Mouse (Mus musculus) neutrophil, adult 5-6 weeks (primary cell): ENCODE measurements around the gene Brwd1. TPM values are rescaled to one million over a fixed set of nuclear protein-coding genes. Genes with fewer than 3 reads are reported as not detected.
"Not testable (repeated sequence)": the region's sequence is repeated elsewhere in the genome, so short reads cannot be mapped to it uniquely, and the experiment has no call there.

ENCODE experiments used
- ATAC-seq: fragments of 151-379, 151-347 bp; 2 replicates; pipeline ENCODE4 v1.8.0; 2017; ENCODE audit warnings: mild to moderate bottlenecking, moderate TSS enrichment; ENCODE audit not compliant: insufficient number of reproducible peaks, poor library complexity, low FRiP score, severe bottlenecking; ENCODE audit errors: extremely low read depth
- total RNA-seq: library from RNA; stranded (forward); fragments of 200-1000 nt; gene quantifications from 2 replicates; pipeline ENCODE4 v1.2.3, GENCODE M21; 2017

Gene Brwd1
- total RNA-seq, 1 experiment from 2014 or later = 521 TPM

DNA sequence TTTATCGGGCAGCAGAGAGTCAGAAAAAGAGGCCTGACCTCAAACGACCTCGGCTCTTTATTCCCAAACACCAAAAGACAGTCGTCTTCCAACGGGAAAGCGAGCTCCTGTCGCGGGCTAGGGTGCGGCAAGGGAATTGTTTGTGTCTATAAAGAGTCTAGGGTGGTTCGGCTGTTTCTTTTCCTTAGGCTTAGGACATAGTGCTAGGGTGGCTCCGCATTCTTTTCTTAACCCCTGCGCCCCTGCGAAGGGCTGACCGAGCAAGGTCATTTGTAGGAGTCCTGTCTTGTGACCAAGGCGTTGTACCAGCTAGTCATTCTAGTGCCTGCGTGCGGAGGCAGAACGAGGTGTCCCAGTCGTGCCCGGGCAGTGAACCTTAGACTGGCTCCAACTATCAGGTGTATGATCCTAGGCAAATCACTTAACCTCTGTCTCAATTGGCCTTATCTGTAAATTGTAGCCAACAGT lies 887 bp upstream of the Brwd1 start:
- no peak for ATAC-seq

DNA sequence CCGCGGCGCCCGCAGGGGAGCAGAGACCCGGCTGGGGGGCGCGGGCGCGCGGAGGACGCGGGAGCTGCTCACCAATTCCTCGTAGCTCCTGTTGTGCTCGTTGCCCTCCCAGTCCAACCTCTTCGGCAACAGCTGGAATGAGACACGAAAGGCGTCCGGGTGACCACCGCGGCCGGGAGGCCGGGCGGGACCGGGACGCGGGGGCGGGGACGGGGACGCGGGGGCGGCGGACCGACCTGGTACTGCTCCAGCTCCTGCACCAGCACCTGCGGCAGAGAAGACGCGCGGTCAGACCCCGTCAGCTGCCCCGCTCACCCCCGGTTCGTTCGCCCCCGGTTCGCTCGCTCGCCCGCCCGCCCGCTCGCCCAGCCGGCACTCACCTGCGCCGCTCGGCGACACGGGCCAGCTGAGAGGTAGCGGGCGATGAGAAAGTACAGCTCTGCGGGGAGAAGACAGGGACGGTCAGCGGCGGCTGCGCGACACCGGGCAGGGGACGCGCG lies 534 bp downstream of the Brwd1 start:
- ATAC-seq = no peak

DNA sequence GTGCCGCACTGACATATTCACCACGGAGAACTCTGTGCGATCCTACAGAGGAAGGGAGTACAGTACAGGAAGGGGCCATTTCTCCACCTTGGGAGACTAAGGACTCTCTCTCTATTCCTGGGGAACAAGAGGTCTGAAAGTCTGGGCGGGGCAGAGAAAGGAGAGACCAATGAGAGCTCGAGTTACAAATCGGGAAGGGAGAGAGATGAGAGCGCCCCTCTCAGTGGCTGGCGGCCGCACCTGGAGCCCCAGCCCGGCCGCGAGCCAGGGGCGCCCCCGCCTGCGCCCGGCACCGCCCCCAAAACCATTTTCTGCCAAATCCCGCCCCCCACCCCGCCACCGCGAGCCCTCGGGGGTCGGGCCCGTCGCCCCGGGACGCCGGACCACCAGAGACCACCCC lies 995 bp downstream of the Brwd1 start:
- peak; percentile 59 for ATAC-seq

DNA sequence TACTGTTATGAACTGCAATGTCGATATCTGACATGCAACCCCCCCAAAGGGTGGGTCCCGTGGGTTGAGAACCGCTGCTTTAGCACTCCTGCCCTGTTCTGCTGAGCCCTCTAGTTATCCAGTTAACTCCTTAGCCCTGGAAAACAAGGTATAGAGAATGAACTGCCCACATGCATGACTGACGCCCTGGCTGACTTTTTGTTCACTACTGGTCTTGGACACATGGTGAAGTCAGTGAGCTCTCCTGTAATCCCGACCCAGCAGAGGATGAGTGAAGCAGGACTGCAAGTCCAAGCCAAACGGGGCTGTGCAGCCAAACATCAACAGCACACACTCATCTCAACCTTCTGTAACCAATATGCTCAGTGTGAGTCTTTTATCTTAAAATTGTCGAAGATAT lies 1.8 kb downstream of the Brwd1 start:
- no peak for ATAC-seq

DNA sequence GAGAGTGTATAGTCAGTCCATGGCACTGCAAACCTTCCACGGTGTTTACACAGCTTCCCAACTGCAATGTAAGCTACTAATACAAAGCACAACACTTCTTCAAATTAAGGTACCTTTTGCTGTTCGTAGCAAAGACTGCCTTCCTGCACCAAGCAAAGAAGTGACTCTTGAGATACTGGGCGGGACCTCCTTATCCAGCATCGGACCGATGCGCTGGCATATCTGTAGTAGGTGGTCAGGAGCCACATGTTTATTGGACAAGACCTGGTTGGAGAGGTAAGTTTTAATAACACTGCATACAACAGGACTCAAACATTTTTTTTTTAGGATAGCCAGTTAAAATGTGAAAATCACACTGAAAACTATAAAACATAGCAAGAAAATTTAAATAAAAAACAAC lies 14.0 kb downstream of the Brwd1 start:
- ATAC-seq = no peak

DNA sequence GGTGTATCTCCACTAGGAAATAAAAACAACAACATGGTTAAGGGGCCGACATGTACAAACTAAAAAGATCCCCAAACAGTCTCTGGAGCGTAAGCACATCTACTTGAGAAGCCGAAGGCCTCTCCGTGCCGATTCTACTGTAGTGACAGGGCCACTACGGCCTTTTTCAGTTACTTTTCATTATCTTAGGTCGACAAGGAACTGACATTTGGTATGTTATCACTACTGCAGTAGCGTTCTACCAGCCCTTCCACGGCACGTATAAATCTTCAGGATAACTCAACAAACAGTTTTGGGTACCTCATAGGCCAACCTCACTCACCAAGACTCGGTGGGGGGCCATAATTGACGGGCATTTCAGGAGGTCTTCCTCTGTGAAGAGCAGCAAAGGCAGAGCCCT lies 16.2 kb downstream of the Brwd1 start:
- no peak for ATAC-seq

DNA sequence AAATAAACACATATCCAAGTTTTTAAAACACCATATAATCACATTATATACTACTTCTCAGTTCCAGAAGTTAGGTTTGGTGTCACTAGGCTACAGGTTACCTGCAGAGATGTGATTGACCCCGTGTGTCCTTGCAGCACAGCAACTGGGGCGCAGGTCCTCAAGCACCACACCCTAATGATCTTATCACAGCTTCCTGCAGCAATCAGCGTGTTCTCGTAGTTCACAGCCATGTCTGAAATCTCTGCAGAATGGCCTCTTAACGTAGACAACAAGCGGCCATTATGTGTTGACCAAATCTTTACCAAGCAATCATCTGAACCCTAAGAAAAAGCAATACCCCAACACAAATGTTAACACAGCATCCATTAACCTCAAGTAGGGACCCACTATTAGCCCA lies 17.7 kb downstream of the Brwd1 start:
- no peak for ATAC-seq

DNA sequence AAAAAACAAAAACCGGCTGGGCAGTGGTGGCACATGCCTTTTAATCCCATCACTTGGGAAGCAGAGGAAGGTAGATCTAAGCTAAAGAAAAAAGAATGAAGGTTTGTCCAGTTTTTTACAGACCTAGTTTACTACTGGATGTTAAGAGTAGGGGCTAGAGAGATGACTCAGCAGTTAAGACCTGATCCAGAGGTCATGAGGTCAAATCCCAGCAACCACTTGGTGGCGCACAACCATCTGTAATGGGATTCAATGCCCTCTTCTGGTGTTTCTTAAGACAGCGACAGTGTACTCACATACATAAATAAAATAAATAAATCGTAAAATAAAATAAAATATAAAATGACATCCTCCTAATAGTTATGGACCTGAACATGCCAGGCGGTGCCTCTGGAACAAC lies 38.2 kb downstream of the Brwd1 start:
- no peak for ATAC-seq

DNA sequence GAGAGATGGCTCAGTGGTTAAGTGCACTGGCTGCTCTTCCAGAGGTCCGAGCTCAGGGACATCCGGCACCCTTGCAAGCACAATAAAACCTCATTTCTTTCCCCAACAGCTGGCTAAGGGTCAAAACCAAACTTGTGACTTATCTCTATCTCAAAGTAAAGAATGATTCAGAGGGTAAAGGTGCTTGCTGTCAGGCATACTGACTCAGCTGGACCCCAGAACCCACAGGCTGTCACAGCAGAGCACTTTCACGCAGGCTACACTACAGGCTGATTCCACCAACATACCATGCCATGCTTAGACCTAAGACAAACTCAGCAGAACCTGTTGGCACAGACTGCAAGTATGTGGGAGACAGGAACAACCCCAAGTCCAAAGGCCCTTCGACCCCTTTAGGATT lies 41.6 kb downstream of the Brwd1 start:
- ATAC-seq = no peak

DNA sequence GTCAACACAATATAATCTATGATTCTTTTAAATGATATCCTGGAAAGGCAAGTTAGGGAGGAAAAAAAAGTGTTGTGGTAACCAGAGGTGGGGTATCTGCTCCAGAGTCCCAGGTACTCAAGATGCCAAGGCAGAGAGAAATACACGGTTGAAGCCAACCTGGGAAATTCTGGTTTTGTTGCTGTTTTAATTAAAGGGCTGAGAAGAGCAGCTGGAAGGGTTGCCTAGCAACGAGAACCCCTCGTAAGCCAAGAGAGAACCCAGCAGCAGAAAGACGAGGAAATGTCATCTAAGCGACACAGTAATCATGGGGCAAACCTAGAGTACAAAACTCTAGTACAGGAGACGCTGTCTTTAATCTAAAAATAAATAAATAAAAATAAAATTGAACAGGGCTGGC lies 42.8 kb downstream of the Brwd1 start:
- ATAC-seq = no peak

DNA sequence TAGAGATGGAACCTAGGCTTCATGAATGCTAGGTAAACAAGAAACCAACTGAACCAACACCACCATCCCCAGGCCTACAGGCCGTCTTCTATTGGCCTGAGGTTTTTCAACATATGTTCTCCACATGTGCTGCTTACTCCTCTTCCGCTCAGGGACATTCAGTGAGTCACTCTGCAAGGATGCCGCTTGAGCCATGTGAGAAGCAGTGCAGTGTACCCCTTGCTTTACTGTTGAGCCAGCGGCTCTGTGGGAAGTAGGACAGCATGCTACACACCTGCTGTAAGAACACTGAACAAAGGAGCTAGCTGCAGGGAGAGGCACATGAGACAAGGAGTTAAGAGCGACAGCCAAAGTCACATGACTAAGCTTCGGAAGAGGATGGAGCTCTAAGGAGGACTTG lies 47.9 kb downstream of the Brwd1 start:
- no peak for ATAC-seq

DNA sequence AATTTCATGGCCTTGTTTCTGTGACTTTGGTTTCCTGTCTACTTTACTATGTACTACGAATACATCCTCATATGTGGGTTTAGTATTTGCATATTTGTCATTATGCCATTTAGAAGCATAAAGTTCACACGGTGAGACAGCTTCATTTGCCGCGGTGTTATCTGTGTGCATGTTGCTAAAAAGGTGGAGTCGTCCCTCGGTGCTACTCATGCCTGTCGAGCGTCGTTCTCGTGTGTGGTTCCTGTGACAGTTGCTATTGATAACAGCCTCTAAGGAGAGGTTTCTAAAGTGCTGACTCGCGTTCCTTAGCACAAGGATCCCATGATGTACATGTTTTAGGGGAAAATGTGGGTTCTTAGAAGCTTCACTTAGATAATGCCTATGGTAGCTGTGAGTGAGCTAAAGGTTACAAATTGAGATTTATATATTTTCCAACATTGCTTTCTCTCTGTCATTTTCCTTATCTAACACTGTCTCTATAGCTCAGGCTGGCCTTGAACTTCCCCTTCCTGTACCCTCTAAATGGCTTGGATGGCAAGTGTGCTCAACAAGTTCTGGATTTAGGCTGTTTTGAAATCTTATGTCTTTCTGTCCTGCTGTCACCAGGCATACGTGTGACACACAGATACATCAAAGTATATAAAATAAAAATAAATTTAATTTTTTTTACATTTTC lies 49.8 kb downstream of the Brwd1 start:
- no peak for ATAC-seq

DNA sequence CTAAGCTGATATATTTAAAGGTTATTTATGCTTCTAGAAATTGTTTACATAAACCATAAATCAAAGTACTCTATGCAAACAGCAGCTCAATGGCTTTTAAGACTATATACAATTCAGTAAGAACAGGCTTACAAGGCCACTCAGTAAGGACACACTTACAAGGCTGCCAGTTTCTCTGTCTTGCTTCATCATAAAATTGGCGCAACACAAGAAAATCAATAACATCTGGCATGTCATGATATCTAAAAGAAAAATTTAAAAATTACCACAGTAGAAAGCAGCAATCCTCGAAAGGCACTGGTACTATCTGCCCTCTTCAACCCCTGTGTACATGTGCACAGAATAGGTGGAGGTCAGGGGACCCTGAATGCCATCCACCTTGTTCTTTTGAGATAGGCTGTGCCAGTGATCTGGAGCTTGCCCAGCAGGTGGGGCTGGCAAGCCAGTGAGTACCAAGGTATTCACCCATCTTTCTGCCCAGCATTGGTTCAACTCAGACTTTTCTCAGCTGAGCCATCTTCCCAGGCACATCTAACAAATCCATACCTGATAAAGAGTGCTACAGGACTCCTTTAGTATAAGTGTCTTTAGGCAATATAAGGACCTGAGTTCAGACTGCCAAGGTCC lies 51.7 kb downstream of the Brwd1 start:
- ATAC-seq = peak; percentile 44; the same call in 1 of the 2 replicates

DNA sequence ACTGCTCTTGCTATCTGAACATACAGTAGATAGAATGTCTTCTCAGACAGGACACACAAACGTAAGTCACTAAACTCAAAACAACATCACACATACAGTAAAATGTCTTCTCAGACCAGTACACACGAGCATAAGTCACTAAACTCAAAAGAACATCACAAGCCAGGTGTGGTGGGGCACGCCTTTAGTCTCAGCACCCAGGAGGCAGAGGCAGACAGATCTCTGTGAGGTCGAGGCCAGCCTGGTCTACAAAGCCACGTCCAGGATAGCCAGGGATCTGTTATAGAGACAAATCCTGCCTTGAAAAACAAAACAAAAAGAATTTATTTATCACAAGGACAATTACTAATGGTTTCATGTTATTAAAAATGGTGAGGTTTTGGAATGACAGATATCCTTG lies 56.1 kb downstream of the Brwd1 start:
- no peak for ATAC-seq

DNA sequence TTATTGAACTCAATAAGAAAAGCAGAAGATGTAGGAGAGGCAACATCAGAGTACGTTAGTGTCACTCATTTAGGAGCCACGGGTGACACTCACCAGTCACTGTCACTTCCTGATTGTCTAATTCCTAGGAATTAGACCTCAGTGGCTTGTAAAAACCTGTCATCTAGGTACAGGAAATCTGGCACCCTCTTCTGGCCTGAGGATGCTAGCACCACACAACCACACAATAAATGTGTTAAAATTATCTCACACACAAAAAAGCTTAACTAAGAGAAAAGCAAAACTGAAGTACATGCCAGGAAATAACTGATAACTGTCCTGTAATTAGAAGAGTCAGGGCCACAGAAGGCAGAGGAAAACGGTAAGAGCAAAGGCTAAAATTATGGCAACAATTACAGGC lies 57.1 kb downstream of the Brwd1 start:
- no peak for ATAC-seq

DNA sequence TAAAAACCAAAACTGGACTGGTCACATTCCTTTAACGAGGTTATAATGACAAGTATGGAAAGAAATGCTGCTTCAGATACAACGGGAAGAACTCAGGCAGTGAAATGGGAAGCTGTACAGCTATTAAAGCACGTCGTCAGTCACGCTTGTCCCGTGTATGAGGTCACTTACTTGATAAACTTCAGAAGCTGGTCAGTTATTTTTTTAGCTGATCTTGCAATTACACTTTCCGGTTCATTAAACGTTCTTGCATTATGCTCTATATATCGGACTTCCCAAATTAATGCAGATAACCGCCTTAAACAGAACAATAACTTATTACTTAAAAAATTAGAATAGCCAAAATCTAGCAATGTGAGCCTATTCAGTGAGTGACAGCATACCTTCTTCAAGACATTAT lies 61.3 kb downstream of the Brwd1 start:
- no peak for ATAC-seq

DNA sequence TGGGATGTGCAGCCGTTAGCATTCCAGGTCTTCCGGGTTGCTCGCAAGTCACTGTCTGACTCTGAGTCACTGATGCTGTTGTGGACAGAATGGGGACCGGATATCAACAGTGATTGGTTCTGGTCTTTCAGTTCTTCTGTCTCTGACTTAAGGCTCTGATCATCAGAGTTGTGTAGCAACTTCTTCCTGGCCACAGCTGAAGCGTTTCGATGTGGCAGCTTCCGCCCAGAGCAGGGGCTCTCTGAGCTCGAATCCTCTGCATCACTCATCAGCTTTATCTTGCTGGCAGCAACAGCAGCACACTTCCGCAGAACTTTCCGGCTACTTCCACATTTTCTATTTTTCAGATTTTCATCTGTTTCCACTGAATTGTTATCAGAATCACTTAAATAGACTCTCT lies 73.2 kb downstream of the Brwd1 start:
- ATAC-seq = peak; percentile 25

DNA sequence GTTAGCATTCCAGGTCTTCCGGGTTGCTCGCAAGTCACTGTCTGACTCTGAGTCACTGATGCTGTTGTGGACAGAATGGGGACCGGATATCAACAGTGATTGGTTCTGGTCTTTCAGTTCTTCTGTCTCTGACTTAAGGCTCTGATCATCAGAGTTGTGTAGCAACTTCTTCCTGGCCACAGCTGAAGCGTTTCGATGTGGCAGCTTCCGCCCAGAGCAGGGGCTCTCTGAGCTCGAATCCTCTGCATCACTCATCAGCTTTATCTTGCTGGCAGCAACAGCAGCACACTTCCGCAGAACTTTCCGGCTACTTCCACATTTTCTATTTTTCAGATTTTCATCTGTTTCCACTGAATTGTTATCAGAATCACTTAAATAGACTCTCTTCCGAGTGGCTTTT lies 78.0 kb downstream of the Brwd1 start:
- peak; percentile 29; the same call in 1 of the 2 replicates for ATAC-seq

DNA sequence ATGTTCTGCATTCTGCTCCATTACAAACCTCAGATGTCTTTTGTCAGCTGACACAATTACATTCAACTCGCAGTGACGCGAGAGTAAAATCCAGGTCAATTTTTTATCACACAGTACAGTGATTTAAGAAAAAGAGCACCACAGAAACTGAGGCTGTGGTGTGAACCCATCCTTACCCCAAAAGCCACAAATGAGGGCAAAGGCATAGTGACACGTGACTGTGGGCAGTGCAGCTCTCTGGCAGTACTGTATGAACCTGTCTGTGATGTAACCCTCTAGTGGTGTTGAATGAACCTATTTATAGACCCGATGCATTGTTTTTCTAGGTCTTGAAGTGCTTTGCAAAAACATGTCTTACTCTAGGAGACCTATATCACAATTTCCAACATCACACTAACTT lies 83.0 kb downstream of the Brwd1 start:
- ATAC-seq = peak; percentile 24; the same call in 1 of the 2 replicates

DNA sequence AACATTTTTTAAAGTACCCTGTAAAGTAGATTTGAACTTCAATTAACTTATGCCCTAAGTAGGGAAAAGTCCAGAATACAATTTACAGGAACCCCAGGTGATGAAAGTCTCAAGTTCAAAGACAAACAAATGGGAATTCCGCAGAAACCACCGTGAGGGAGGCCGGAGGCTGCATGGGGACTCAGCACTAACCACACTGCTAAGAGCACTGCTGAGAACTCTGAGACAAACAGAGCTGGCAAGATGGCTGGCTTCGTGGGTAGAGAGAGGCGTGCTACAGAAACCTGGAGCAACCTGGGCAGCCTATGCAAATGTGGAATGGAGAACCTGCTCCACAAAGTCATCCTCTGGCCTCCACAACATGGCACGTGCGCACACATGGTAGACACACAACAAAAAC lies 86.2 kb downstream of the Brwd1 start:
- no peak for ATAC-seq

DNA sequence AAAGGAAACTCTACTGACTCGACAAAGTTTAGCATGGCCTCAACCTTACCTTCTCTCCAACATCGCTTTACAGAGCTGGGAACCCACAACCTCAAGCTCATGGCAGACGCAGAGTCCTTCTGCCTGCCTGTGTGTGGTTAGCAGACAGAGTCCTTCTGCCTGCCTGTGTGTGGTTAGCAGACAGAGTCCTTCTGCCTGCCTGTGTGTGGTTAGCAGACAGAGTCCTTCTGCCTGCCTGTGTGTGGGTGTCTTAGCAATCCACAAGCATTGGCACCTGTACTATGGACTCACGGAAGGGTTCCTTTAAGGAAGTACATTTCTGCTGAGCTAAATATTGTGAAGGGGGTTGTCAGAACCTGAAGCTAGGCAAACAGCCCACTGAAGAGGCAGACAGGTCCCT lies 87.8 kb downstream of the Brwd1 start:
- not testable (repeated sequence) for ATAC-seq
